Mouse (Mus musculus): Measurements from ENCODE around the gene Rapgef6.

DNA sequence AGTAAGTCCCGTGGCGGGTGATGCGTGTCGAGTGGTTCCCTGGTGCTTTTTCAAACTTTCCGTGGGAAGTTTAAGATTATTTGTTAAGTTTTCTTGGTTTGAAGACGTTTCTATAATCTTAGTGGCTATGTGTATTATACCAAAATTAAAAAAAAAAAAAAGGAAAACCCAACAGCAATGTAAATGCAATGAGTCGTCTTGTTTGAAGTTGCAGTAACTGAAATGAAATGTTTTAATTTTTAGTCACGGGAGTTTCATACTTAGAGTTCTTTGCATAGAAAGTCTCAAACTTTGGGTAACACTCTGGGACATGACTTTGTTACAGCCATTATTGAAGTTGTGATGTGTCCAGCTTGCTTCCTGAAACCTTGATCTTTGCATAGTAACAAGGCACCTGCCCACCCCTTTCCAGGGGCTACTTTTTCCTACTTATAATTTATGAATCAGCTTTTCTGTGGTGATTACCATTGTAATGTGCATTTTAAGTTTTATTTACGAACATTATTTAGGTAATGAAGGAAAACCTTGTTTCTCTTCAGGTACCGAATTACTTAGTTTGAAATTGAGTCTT lies 869 bp downstream of the Rapgef6 start:
- no peak for TF ChIP-seq CTCF (IDR thresholded peaks at IDR 0.05)
- no peak for TF ChIP-seq EP300 (IDR thresholded peaks at IDR 0.05; ENCODE audit: insufficient read depth, low read depth, low read length)
- no peak for TF ChIP-seq POLR2A (IDR thresholded peaks at IDR 0.05; ENCODE audit: insufficient read depth, low read depth, low read length)

Data from heart, adult 2 months (tissue).